Mouse (Mus musculus) gastrocnemius, adult 2 months (tissue): Measurements from ENCODE around the gene Cyyr1. TPM values are rescaled to one million over a fixed set of nuclear protein-coding genes. Genes with fewer than 3 reads are reported as not detected.

ENCODE experiments used
- DNase-seq: peaks from one replicate; pipeline ENCODE4 v3.0.0; 2022
- H3K27ac ChIP-seq: fragments of 200-600 bp; 2 replicates; pipeline ENCODE4 v1.8.1; 2022; ENCODE audit warnings: mild to moderate bottlenecking
- H3K4me3 ChIP-seq: fragments of 200-600 bp; 2 replicates; pipeline ENCODE4 v1.8.1; 2022; ENCODE audit warnings: mild to moderate bottlenecking, moderate library complexity
- CTCF ChIP-seq: fragments of 200-600 bp; IDR thresholded peaks from 2 replicates; pipeline ENCODE4 v1.8.1; 2022; ENCODE audit warnings: antibody characterized with exemption, mild to moderate bottlenecking, moderate library complexity
- intact Hi-C: fragments of 180-260 bp; cut with DNase I; formaldehyde crosslinking; loops from one replicate; pipeline ENCODE4 v1.15.1; 2025
- total RNA-seq, 2 experiments: library from RNA; stranded (reverse); gene quantifications; 2 replicates each; pipeline ENCODE4 v1.2.3; 2021

The Cyyr1 gene
- total RNA-seq, 2 experiments from 2014 or later: 10.2 to 15.4 TPM

DNA sequence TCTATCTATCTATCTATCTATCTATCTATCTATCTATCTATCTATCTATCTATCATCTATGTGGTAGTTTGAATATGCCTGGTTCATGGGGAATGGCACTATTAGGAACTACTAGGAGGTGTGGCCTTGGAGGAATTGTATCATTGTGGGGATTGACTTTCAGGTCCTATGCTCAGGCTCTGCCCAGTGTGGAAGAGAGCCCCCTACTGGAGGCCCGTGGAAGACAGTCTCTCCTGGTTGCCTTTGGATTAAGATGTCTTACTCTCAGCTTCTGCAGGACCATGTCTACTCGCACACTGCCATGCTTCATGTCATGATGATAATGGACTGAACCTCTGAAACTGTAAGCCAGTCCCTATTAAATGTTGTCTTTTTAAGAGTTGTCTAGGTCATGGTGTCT, 117.8 kb downstream of the Cyyr1 start:
- TF ChIP-seq CTCF: peak; percentile 50
- Histone ChIP-seq H3K4me3 (no peak overlapping the region), H3K27ac (no peak overlapping the region)
- peak; percentile 34 for DNase-seq
- intact Hi-C loops: no loop called here

DNA sequence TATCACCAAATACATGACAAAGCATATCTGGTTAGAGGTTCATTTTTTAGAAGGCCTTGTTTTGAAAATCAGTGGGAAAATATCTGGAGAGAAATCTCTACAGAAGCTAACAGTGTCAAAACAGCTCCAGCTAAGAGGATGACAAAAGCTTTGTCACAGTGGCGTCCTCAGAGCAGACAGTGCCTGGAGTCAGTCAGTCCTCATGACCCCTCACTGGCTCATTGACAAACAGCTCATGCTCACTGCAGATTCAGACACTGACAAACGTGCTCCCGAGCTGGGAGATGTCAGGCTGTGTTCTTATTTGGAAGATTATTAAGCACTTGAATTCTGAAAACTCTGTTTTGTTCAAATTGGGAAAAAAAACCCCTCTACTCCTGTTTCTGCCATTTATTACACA, 124.0 kb downstream of the Cyyr1 start:
- Histone ChIP-seq H3K27ac (no peak overlapping the region), H3K4me3 (no peak overlapping the region)
- intact Hi-C loops: no loop called here
- TF ChIP-seq CTCF: no peak
- no peak for DNase-seq

DNA sequence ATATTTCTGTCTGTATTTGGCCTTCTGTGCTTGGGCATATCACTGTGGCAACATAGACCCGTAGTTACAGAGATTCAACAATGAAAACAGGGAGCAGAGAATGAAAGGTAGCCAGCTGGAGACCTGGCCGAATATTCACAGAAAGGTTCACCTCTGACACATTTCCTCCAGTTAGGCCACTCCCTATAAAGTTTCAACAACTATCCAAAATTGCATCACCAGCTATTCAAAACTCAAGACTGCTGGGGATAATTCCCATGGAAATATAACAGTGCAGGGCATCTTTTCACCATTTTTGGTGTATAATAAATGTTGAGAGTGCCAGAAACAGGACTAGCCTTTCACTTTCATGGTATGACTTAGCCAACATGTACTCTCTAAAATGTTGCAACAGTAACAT, 130.3 kb downstream of the Cyyr1 start:
- H3K4me3 ChIP-seq: no peak overlapping the region
- DNase-seq: no peak
- TF ChIP-seq CTCF: no peak
- no peak overlapping the region for H3K27ac ChIP-seq
- intact Hi-C loops: no loop called here

DNA sequence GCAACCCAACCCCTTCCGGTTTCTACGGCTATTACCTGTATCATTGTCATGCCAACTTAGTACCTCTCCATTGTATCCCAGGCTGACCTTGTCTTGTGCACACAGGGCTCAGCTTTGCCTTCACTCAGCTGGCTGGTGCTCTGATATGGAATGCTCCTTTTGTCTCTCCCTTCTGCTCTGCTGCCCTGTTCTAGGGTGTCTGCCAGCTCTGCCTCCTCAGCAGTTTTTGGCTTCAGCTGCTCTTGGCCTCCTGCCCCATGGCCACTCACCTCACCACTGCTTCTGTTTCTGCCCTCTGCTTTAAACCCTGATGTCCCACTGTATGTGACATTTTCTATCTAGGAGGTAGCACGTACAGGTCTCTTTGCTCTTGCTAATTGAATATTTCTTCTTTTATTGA, 137.8 kb downstream of the Cyyr1 start:
- H3K4me3 ChIP-seq: no peak overlapping the region
- DNase-seq: peak; percentile 49
- TF ChIP-seq CTCF: no peak

DNA sequence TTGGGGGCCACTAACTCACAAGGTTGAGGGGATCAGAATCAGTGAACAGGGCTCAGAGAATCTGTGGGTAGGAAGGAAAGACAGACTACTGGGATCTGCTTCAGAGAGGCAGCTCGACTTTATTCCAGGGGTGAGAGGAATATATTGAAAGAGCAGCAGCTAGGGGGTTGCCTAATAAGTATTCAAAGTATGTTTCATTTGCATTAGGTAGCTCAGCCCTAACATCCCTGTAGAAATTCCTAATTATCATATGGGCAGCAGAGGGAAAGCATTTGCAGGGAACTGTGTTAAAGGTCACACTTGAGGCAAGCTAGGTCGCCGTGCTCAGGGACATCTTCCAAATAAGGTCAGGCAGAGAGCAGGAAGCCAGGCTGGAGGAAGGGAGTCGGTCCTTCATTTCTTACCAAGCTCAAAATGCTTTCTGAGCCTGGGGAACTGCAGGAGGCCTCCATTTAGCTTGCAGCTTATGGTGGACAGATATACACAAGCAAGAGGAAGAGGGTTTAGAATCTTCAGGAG, 159.7 kb downstream of the Cyyr1 start:
- Histone ChIP-seq H3K27ac (no peak overlapping the region), H3K4me3 (no peak overlapping the region)
- DNase-seq: no peak
- intact Hi-C loops: no loop called here
- TF ChIP-seq CTCF: no peak

More for the DNA sequence above, 137.8 kb downstream of the Cyyr1 start:
- no peak overlapping the region for H3K27ac ChIP-seq
- intact Hi-C loops: no loop called here

DNA sequence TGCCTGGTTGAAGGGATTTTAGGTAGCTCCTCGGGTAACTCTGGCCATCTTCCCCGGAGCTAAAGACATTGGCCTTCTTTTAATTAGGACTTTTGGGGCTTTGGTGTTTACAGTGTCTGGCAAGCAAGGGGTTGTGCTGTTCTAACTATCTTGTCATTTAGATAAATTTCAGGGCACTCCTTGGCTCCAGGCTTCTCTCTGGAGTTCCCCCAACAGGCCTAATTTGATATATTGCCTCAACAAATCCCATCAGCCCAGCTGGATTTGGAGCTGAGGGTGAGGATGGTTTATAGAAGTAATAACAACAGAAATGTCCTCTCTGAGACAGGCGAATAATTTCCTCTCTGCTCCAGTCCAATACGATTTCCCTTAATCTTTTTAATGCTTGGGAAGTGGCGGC, 166.4 kb downstream of the Cyyr1 start:
- DNase-seq: no peak

More for the DNA sequence above, 166.4 kb downstream of the Cyyr1 start:
- intact Hi-C loops: no loop called here
- TF ChIP-seq CTCF: no peak
- H3K27ac ChIP-seq: no peak overlapping the region
- H3K4me3 ChIP-seq: no peak overlapping the region

Other genes with a start within 250 kb of the Cyyr1 start
- gene Adamts1, start 249.7 kb upstream of the Cyyr1 start, total RNA-seq: 10 to 100 TPM; 17.3 to 24.4 TPM